Mouse (Mus musculus) small intestine, adult 2 months (tissue): ENCODE measurements around the gene Acp4. TPM values are rescaled to one million over a fixed set of nuclear protein-coding genes. Genes with fewer than 3 reads are reported as not detected.
A peak's percentile ranks its signal among the peaks of the same experiment; 100 is the strongest.

Experiments
- H3K27ac ChIP-seq: fragments of 200-500 bp; 2 replicates; pipeline ENCODE4 v1.5.1; 2012; ENCODE audit warnings: low read depth, low read length, control low read depth, inconsistent platforms; ENCODE audit not compliant: insufficient read depth
- H3K27me3 ChIP-seq: fragments of 200-500 bp; 2 replicates; pipeline ENCODE4 v1.6.1; 2012; ENCODE audit warnings: mild to moderate bottlenecking, moderate library complexity, low read length, inconsistent platforms; ENCODE audit not compliant: control insufficient read depth, insufficient read depth
- H3K36me3 ChIP-seq: fragments of 200-500 bp; 2 replicates; pipeline ENCODE4 v1.6.1; 2012; ENCODE audit warnings: mild to moderate bottlenecking, low read length, control low read depth, inconsistent platforms; ENCODE audit not compliant: control insufficient read depth, insufficient read depth
- H3K4me1 ChIP-seq: fragments of 200-500 bp; 2 replicates; pipeline ENCODE4 v1.6.1; 2012; ENCODE audit warnings: low read length, inconsistent platforms, mixed read lengths; ENCODE audit not compliant: control insufficient read depth, insufficient read depth, insufficient read length
- H3K4me3 ChIP-seq: fragments of 200-500 bp; 2 replicates; pipeline ENCODE4 v1.5.1; 2012; ENCODE audit warnings: low read depth, mild to moderate bottlenecking, control low read depth, inconsistent platforms, low read length, moderate library complexity
- CTCF ChIP-seq: fragments of 200-500 bp; IDR thresholded peaks from 2 replicates; pipeline ENCODE4 v1.5.1; 2012; ENCODE audit warnings: low read depth, mild to moderate bottlenecking, control low read depth, inconsistent platforms, low read length, moderate library complexity, mixed read lengths; ENCODE audit not compliant: insufficient replicate concordance, insufficient read length; ENCODE audit errors: extremely low read depth
- POLR2A ChIP-seq: fragments of 200-500 bp; IDR thresholded peaks from 2 replicates; pipeline ENCODE4 v1.6.1; 2012; ENCODE audit warnings: low read depth, mild to moderate bottlenecking, control low read depth, inconsistent platforms, low read length, moderate library complexity
- WGBS: fragments of 180-500 bp; shearing (Covaris S2); methylation state at CpG from one replicate; pipeline ENCODE4 v1.1.7; 2018; 5-methylcytosine and 5-hydroxymethylcytosine counted together
- polyA plus RNA-seq: library from polyadenylated mRNA; depleted of rRNA; stranded (reverse); fragments of >200 nt; gene quantifications from 2 replicates; pipeline ENCODE4 v1.2.3, GENCODE M21; 2012

Acp4 gene
- polyA plus RNA-seq, 1 experiment, result not detected

- WGBS, result 75% methylated on average over 3 of the region's 3 CpGs
- TF ChIP-seq CTCF, result no peak
- no peak for TF ChIP-seq POLR2A
- H3K4me3 ChIP-seq, result no peak overlapping the region
- H3K4me1 ChIP-seq, result no peaks in the 10 kb centered on the region
- no peaks in the 10 kb centered on the region for H3K36me3 ChIP-seq
- H3K27me3 ChIP-seq, result no peaks in the 10 kb centered on the region
- no peak overlapping the region for H3K27ac ChIP-seq
These were observed 18.4 kb upstream of the Acp4 start for GRCm38 (mm10) chr7:44275546-44275945.

- H3K36me3 ChIP-seq, result no peaks in the 10 kb centered on the region
- no peaks in the 10 kb centered on the region for H3K27me3 ChIP-seq
- no peak overlapping the region for H3K27ac ChIP-seq
- H3K4me1 ChIP-seq, result no peaks in the 10 kb centered on the region
- no peak for TF ChIP-seq POLR2A
- no peak for TF ChIP-seq CTCF
- WGBS, result 25% methylated on average over 11 of the region's 11 CpGs
- no peak overlapping the region for H3K4me3 ChIP-seq
These were observed 16.9 kb upstream of the Acp4 start for GRCm38 (mm10) chr7:44274096-44274495.

GRCm38 (mm10) chr7:44273446-44273845, 16.3 kb upstream of the Acp4 start:
- no peak overlapping the region for H3K27ac ChIP-seq
- H3K27me3 ChIP-seq, result no peaks in the 10 kb centered on the region
- no peaks in the 10 kb centered on the region for H3K4me1 ChIP-seq
- 76% methylated on average over 7 of the region's 7 CpGs for WGBS
- TF ChIP-seq CTCF, result no peak
- no peak for TF ChIP-seq POLR2A
- no peak overlapping the region for H3K4me3 ChIP-seq
- H3K36me3 ChIP-seq, result no peaks in the 10 kb centered on the region

GRCm38 (mm10) chr7:44272546-44272945, 15.4 kb upstream of the Acp4 start:
- WGBS, result 81% methylated on average over 7 of the region's 7 CpGs
- no peaks in the 10 kb centered on the region for H3K4me1 ChIP-seq
- H3K27ac ChIP-seq, result no peak overlapping the region
- no peaks in the 10 kb centered on the region for H3K36me3 ChIP-seq
- no peaks in the 10 kb centered on the region for H3K27me3 ChIP-seq
- TF ChIP-seq POLR2A (no peak), CTCF (no peak)
- H3K4me3 ChIP-seq, result no peak overlapping the region

GRCm38 (mm10) chr7:44271309-44271708, 14.1 kb upstream of the Acp4 start:
- H3K27me3 ChIP-seq, result no peaks in the 10 kb centered on the region
- no peaks in the 10 kb centered on the region for H3K4me1 ChIP-seq
- H3K27ac ChIP-seq, result no peak overlapping the region
- TF ChIP-seq POLR2A (no peak), CTCF (no peak)
- no peaks in the 10 kb centered on the region for H3K36me3 ChIP-seq
- 71% methylated on average over 2 of the region's 2 CpGs for WGBS
- H3K4me3 ChIP-seq, result no peak overlapping the region

- WGBS, result 67% methylated on average over 2 of the region's 2 CpGs
- Histone ChIP-seq H3K4me1 (no peaks in the 10 kb centered on the region), H3K36me3 (no peaks in the 10 kb centered on the region), H3K4me3 (no peak overlapping the region), H3K27ac (no peak overlapping the region), H3K27me3 (no peaks in the 10 kb centered on the region)
- TF ChIP-seq POLR2A (no peak), CTCF (no peak)
These were observed 12.2 kb upstream of the Acp4 start for GRCm38 (mm10) chr7:44269397-44269796.

GRCm38 (mm10) chr7:44268117-44268516, 10.9 kb upstream of the Acp4 start:
- H3K27ac ChIP-seq, result no peak overlapping the region
- no peaks in the 10 kb centered on the region for H3K4me1 ChIP-seq
- H3K27me3 ChIP-seq, result no peaks in the 10 kb centered on the region; the same call in 1 of the 2 replicates
- H3K4me3 ChIP-seq, result no peak overlapping the region
- TF ChIP-seq CTCF (no peak), POLR2A (no peak)
- 61% methylated on average over 11 of the region's 11 CpGs for WGBS
- no peaks in the 10 kb centered on the region for H3K36me3 ChIP-seq

- H3K27me3 ChIP-seq, result no peaks in the 10 kb centered on the region; the same call in 1 of the 2 replicates
- H3K27ac ChIP-seq, result no peak overlapping the region
- TF ChIP-seq POLR2A, result no peak
- TF ChIP-seq CTCF, result peak; percentile 99; the same call in 1 of the 2 replicates
- no peak overlapping the region for H3K4me3 ChIP-seq
- 4% methylated on average over 34 of the region's 34 CpGs for WGBS
- no peaks in the 10 kb centered on the region for H3K4me1 ChIP-seq
- H3K36me3 ChIP-seq, result no peaks in the 10 kb centered on the region
These were observed 5.8 kb upstream of the Acp4 start for GRCm38 (mm10) chr7:44262791-44263643.
